10 mouse cellular contexts compared by ENCODE assay signal in genomic region chr6:136385287-136385686, GRCm38 (mm10). TPM values are rescaled to one million over a fixed set of nuclear protein-coding genes. Genes with fewer than 3 reads are reported as not detected.
DNase-seq lines count a peak whose midpoint lies in the region; ATAC-seq and TF ChIP-seq lines count a peak whose summit lies in the region.
"Had no signal": no experiment of that assay in that cellular context is flagged by ENCODE, and none has a peak within 500 bp of the region (broad histone marks: within the 10 kb centered on the region; RNA-seq: fewer than 3 reads in every experiment).

No protein-coding gene starts in this region.

- H3K9ac ChIP-seq in hindbrain, embryonic 11.5 days (ENCODE audit: low read depth, low read length), result no peak overlapping the region
- H3K9ac ChIP-seq in midbrain, embryonic 13.5 days (replicated peaks), result no peak overlapping the region
- H3K9ac ChIP-seq: liver, embryonic 13.5 days had no signal

- TF ChIP-seq CTCF in cerebellum, adult 2 months (IDR thresholded peaks at IDR 0.05; ENCODE audit: borderline replicate concordance, insufficient read depth, low read depth, low read length), result no peak

- DNase-seq in hindbrain, embryonic 11.5 days (ENCODE audit: low spot score), result peak; percentile 27
- no peak for DNase-seq in hindbrain, embryonic 10.5 days (ENCODE audit: low spot score)
- DNase-seq in midbrain, embryonic 10.5 days (ENCODE audit: low spot score), result peak; percentile 21
- peak; percentile 33 for DNase-seq in thymus, postnatal 14 days
- no peak for DNase-seq in cerebellum, adult 2 months
- DNase-seq: liver, embryonic 13.5 days had no signal

- H3K9me3 ChIP-seq in hindbrain, embryonic 11.5 days (ENCODE audit: control insufficient read depth, low read length), result no peaks in the 10 kb centered on the region
- H3K9me3 ChIP-seq in hindbrain, embryonic 10.5 days, result no peaks in the 10 kb centered on the region
- H3K9me3 ChIP-seq in midbrain, embryonic 10.5 days (replicated peaks), result no peaks in the 10 kb centered on the region
- H3K9me3 ChIP-seq in midbrain, embryonic 13.5 days, result no peaks in the 10 kb centered on the region
- H3K9me3 ChIP-seq: liver, embryonic 13.5 days had no signal

- no peak for TF ChIP-seq POLR2A in cerebellum, adult 2 months (IDR thresholded peaks at IDR 0.05; ENCODE audit: borderline replicate concordance, insufficient read depth, low read length)

- no peak overlapping the region for H3K27ac ChIP-seq in hindbrain, embryonic 11.5 days (ENCODE audit: low read depth, low read length)
- H3K27ac ChIP-seq in hindbrain, embryonic 10.5 days, result no peak overlapping the region
- no peak overlapping the region for H3K27ac ChIP-seq in midbrain, embryonic 10.5 days (replicated peaks)
- no peak overlapping the region for H3K27ac ChIP-seq in midbrain, embryonic 13.5 days
- no peak overlapping the region for H3K27ac ChIP-seq in cerebellum, adult 2 months (ENCODE audit: insufficient read depth, low read length)
- H3K27ac ChIP-seq: liver, embryonic 13.5 days had no signal

- no peak for ATAC-seq in hindbrain, embryonic 11.5 days (ENCODE audit: low FRiP score)
- ATAC-seq in midbrain, embryonic 13.5 days, result no peak
- 0 out of 2 replicates have a peak, but pooled peaks have one; percentile 42 for ATAC-seq in common myeloid progenitor, adult 5-6 weeks (replicated peaks; ENCODE audit: low read depth, poor library complexity, severe bottlenecking)
- no peak for ATAC-seq in activated CD4-positive, CD25-positive, alpha-beta regulatory T cell, adult 4 months

- no peaks in the 10 kb centered on the region for H3K36me3 ChIP-seq in hindbrain, embryonic 11.5 days (ENCODE audit: control insufficient read depth, insufficient read depth, low read length)
- no peaks in the 10 kb centered on the region for H3K36me3 ChIP-seq in hindbrain, embryonic 10.5 days
- H3K36me3 ChIP-seq in midbrain, embryonic 10.5 days, result no peaks in the 10 kb centered on the region
- no peaks in the 10 kb centered on the region for H3K36me3 ChIP-seq in midbrain, embryonic 13.5 days
- H3K36me3 ChIP-seq: liver, embryonic 13.5 days had no signal

- no peaks in the 10 kb centered on the region for H3K27me3 ChIP-seq in hindbrain, embryonic 11.5 days (ENCODE audit: control insufficient read depth, insufficient read depth, low read length)
- no peaks in the 10 kb centered on the region for H3K27me3 ChIP-seq in hindbrain, embryonic 10.5 days (ENCODE audit: insufficient read depth, poor library complexity, severe bottlenecking)
- no peaks in the 10 kb centered on the region for H3K27me3 ChIP-seq in midbrain, embryonic 10.5 days (ENCODE audit: low read depth, poor library complexity, severe bottlenecking)
- H3K27me3 ChIP-seq in midbrain, embryonic 13.5 days, result no peaks in the 10 kb centered on the region
- no peaks in the 10 kb centered on the region for H3K27me3 ChIP-seq in cerebellum, adult 2 months (ENCODE audit: control insufficient read depth, insufficient read depth, low read length)
- H3K27me3 ChIP-seq: liver, embryonic 13.5 days had no signal

- H3K4me1 ChIP-seq in hindbrain, embryonic 11.5 days (replicated peaks; ENCODE audit: control insufficient read depth, insufficient read depth, low read length), result no peaks in the 10 kb centered on the region
- no peaks in the 10 kb centered on the region; the same call in 1 of the 2 replicates for H3K4me1 ChIP-seq in hindbrain, embryonic 10.5 days (replicated peaks)
- no peaks in the 10 kb centered on the region for H3K4me1 ChIP-seq in midbrain, embryonic 10.5 days
- 0 out of 2 replicates have a peak, but pooled peaks cover 2% of the 10 kb centered on the region for H3K4me1 ChIP-seq in midbrain, embryonic 13.5 days (replicated peaks)
- no peaks in the 10 kb centered on the region for H3K4me1 ChIP-seq in cerebellum, adult 2 months (ENCODE audit: control insufficient read depth, insufficient read depth, low read length)
- H3K4me1 ChIP-seq: liver, embryonic 13.5 days had no signal

- H3K4me3 ChIP-seq in hindbrain, embryonic 11.5 days (ENCODE audit: low read depth, low read length), result no peak overlapping the region
- no peak overlapping the region for H3K4me3 ChIP-seq in hindbrain, embryonic 10.5 days
- H3K4me3 ChIP-seq in midbrain, embryonic 10.5 days, result no peak overlapping the region
- no peak overlapping the region for H3K4me3 ChIP-seq in midbrain, embryonic 13.5 days (replicated peaks)
- H3K4me3 ChIP-seq in cerebellum, adult 2 months (replicated peaks; ENCODE audit: insufficient read depth, low read depth, low read length), result no peak overlapping the region
- H3K4me3 ChIP-seq: liver, embryonic 13.5 days had no signal

- no peak overlapping the region for H3K4me2 ChIP-seq in hindbrain, embryonic 11.5 days (replicated peaks; ENCODE audit: low read depth, low read length)
- no peak overlapping the region for H3K4me2 ChIP-seq in midbrain, embryonic 13.5 days (replicated peaks)
- H3K4me2 ChIP-seq: liver, embryonic 13.5 days had no signal

- WGBS in hindbrain, embryonic 11.5 days, result 75% methylated on average over 7 of the region's 7 CpGs
- WGBS in hindbrain, embryonic 10.5 days, result 75% methylated on average over 7 of the region's 7 CpGs
- 71% methylated on average over 7 of the region's 7 CpGs for WGBS in midbrain, embryonic 10.5 days
- 73% methylated on average over 7 of the region's 7 CpGs for WGBS in midbrain, embryonic 13.5 days
- 76% methylated on average over 7 of the region's 7 CpGs for WGBS in cerebellum, adult 2 months

RNA-seq across cellular contexts. Expression of gene E330021D16Rik, which starts 30.1 kb away (rescaled TPM):
- polyA plus RNA-seq in hindbrain, embryonic 11.5 days (2014; fragmentation: Nextera tagmentation; extraction: Ambion mirVana), result 0.13 TPM in 1 of 2 replicates, not detected in the other
- not detected in 2 replicates for polyA plus RNA-seq in hindbrain, embryonic 10.5 days (2016; fragmentation: Nextera tagmentation; extraction: Ambion mirVana)
- polyA plus RNA-seq in midbrain, embryonic 10.5 days (2016; fragmentation: Nextera tagmentation; extraction: Ambion mirVana), result not detected in 2 replicates
- polyA plus RNA-seq in midbrain, embryonic 13.5 days (2015; fragmentation: Nextera tagmentation; extraction: Ambion mirVana), result not detected in 2 replicates
- not detected in 2 replicates for total RNA-seq in common myeloid progenitor, adult 5-6 weeks (2017)
- polyA plus RNA-seq in cerebellum, adult 2 months (2012; rRNA removed), result not detected in 2 replicates
- 1 to 10 TPM in 1 of 2 experiments, under 1 TPM in 1; 0.82 to 1.1 TPM for polyA plus RNA-seq in activated CD4-positive, CD25-positive, alpha-beta regulatory T cell, adult 4 months (2017; shearing (Covaris generic))
- total RNA-seq: gastrocnemius, adult 18-20 months had no signal
- polyA plus RNA-seq: liver, embryonic 13.5 days had no signal

RNA-seq across cellular contexts. Expression of gene Gm8994, which starts 57.9 kb away (rescaled TPM):
- not detected in 2 replicates for polyA plus RNA-seq in hindbrain, embryonic 11.5 days (2014; fragmentation: Nextera tagmentation; extraction: Ambion mirVana)
- not detected in 2 replicates for polyA plus RNA-seq in hindbrain, embryonic 10.5 days (2016; fragmentation: Nextera tagmentation; extraction: Ambion mirVana)
- not detected in 2 replicates for polyA plus RNA-seq in midbrain, embryonic 10.5 days (2016; fragmentation: Nextera tagmentation; extraction: Ambion mirVana)
- polyA plus RNA-seq in midbrain, embryonic 13.5 days (2015; fragmentation: Nextera tagmentation; extraction: Ambion mirVana), result not detected in 2 replicates
- total RNA-seq in common myeloid progenitor, adult 5-6 weeks (2017), result not detected in 2 replicates
- 0.11 TPM in 1 of 2 replicates, not detected in the other for polyA plus RNA-seq in cerebellum, adult 2 months (2012; rRNA removed)
- not detected for polyA plus RNA-seq in activated CD4-positive, CD25-positive, alpha-beta regulatory T cell, adult 4 months (2017; shearing (Covaris generic))
- total RNA-seq: gastrocnemius, adult 18-20 months had no signal
- polyA plus RNA-seq: liver, embryonic 13.5 days had no signal

Comparison
In these comparisons a context has a peak if more than half of its experiments do, and no peak if none do; other contexts are left out.
1. DNase-seq: peak in hindbrain, embryonic 11.5 days (single experiment), midbrain, embryonic 10.5 days (single experiment) and thymus, postnatal 14 days (single experiment); none in hindbrain, embryonic 10.5 days (single experiment) and cerebellum, adult 2 months (0 of 2).